Mouse (Mus musculus) left cerebral cortex, adult 2 months (tissue): ENCODE data around the gene Als2cr12. TPM values are rescaled to one million over a fixed set of nuclear protein-coding genes. Genes with fewer than 3 reads are reported as not detected.
"Not testable (repeated sequence)": the region's sequence is repeated elsewhere in the genome, so short reads cannot be mapped to it uniquely, and the experiment has no call there.

Experiments
- DNase-seq, 2 experiments: peaks; one replicate each; pipeline ENCODE4 v3.0.0; 2021 to 2022; ENCODE audit warnings: low spot score in 2 of 2, mixed read lengths in 1 of 2; ENCODE audit errors: extremely low spot score in 1 of 2
- H3K27ac ChIP-seq: fragments of 200-600 bp; 2 replicates; pipeline ENCODE4 v1.8.1; 2022
- H3K4me3 ChIP-seq: fragments of 200-600 bp; 2 replicates; pipeline ENCODE4 v1.8.1; 2022
- CTCF ChIP-seq: fragments of 200-600 bp; IDR thresholded peaks from 2 replicates; pipeline ENCODE4 v1.8.1; 2022; ENCODE audit warnings: antibody characterized with exemption, mild to moderate bottlenecking, moderate library complexity
- intact Hi-C: fragments of 180-260 bp; cut with DNase I; formaldehyde crosslinking; loops from one replicate; pipeline ENCODE4 v1.15.1; 2025
- total RNA-seq, 2 experiments: library from RNA; stranded (reverse); gene quantifications; 2 replicates each; pipeline ENCODE4 v1.2.3; 2021

Als2cr12 gene
- total RNA-seq, 2 experiments from 2014 or later = not detected

DNA sequence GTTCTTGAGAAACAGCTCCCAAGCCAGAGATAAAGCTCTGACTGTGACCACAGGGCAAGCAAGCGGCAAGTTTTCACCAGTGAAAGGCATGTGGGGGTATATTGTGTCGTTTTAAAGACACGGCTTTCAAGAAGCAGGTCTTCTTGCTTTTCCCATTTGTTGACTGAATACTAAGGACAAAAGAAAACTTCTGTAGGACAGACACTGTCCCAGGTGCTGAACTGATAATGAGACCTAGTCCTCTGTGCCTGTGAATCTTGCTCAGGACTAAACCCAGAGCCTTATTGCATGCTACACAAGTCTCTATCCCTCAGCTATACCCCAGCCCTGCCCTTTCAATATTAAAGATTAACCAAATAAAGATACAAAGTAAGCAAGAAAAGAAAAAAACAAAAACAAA, 79.6 kb downstream of the Als2cr12 start:
- intact Hi-C loops = no loop called here
- DNase-seq = no peak
- Histone ChIP-seq H3K4me3 (no peak overlapping the region), H3K27ac (no peak overlapping the region)
- no peak for TF ChIP-seq CTCF

DNA sequence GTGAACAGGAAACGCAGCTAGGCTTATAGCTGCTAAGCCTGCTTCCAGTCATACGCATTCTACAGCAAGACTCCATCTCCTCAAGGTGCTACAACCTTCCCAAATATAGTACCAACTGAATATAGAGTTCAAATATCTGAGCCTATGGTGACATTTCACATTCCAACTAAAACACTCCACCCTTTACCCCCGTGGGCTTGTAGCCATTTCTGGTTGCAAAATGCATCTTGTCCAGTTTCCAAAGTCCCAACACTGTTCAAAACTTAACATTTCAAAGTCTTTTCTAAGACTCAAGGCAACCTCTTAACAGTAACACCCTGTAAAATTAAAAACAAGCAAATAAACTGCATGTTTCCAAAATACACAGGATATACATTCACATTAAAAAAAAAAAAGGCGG, 80.6 kb downstream of the Als2cr12 start:
- DNase-seq = no peak
- Histone ChIP-seq H3K4me3 (no peak overlapping the region), H3K27ac (peak overlapping the region; percentile 44; the same call in 1 of the 2 replicates)
- no peak for TF ChIP-seq CTCF
- intact Hi-C loops = no loop called here

DNA sequence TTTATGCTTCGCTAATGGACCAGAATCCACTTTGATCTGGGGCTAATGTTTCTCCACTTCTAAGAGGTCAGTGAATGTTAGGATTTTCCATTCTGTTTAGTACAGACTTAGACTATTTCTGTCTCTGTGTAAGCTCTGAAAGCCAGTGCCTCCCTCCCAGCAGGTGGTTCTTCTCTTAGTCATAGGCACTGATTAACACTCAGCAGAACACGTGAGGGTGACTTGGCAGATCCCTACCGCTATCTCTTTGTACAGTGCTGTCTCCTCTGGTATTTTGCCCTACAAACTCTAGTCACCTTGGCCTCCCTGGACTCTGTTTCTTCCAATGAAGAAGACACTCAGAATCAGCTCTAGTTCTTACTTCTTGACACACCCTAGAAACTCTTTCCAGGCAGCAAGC, 81.4 kb downstream of the Als2cr12 start:
- no peak for TF ChIP-seq CTCF
- intact Hi-C loops = no loop called here
- DNase-seq = peak; percentile 30 to 33
- H3K27ac ChIP-seq = peak overlapping the region; percentile 44
- no peak overlapping the region for H3K4me3 ChIP-seq

DNA sequence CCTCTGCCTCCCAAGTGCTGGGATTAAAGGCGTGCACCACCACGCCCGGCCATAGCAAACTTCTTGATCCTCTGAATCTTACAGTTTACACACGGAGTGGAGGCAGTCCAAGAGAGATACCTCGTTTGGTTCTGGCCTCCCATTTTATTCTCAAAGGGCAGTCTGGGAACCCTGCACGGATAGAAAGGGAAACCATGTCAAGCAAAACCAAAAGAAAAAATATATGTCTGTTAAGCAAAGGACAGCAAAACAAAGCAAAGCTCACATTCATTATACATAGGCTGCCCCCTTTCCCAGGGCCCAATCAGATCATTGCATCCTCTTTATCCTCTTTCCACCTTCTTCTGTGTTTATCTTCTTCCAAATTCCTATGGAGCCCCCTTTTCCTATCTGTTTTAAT, 82.0 kb downstream of the Als2cr12 start:
- Histone ChIP-seq H3K4me3 (no peak overlapping the region), H3K27ac (peak overlapping the region; percentile 0; the same call in 1 of the 2 replicates)
- TF ChIP-seq CTCF = no peak
- DNase-seq = peak; percentile 31 to 42
- intact Hi-C loops = no loop called here

DNA sequence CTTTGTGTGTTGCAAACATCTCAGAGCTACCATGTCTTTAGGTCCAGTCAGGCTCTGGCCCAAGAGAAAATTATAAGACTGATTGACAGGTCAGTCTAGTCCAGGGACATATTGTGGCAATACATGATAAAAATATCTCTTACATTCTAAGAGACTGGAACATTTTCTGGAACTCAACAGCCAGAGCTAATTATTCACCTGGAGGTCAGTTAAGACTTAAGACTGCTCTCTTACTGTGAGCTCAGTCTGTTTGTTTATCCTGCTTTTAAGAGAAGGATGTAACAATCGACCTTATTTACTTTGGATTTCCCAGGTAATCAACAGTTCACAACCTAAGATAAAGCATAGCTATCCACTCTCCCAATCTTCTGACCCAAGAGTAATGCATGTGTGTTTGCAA, 85.2 kb downstream of the Als2cr12 start:
- Histone ChIP-seq H3K27ac (no peak overlapping the region), H3K4me3 (no peak overlapping the region)
- DNase-seq = no peak
- intact Hi-C loops = no loop called here
- no peak for TF ChIP-seq CTCF

DNA sequence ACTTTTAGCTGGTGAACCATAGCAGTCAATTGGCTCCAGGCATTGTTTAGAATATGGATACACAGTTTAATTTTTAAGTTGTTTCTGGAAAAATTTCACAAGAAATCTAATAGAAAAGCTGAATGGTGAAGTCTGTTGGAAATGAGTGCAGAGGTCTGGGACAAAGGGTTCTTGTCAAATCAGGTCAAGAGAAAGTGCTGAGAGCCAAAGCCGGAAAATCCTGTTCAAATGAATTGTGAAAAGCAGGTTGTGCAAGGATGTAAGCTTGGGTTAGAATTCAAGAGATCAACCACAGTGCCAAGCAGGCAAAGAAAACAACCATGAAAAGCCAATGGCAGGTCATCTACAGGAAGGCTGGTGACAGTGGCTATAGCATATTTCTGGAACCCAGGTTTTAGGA, 85.6 kb downstream of the Als2cr12 start:
- Histone ChIP-seq H3K27ac (no peak overlapping the region), H3K4me3 (no peak overlapping the region)
- no peak for TF ChIP-seq CTCF
- DNase-seq = no peak
- intact Hi-C loops = no loop called here

DNA sequence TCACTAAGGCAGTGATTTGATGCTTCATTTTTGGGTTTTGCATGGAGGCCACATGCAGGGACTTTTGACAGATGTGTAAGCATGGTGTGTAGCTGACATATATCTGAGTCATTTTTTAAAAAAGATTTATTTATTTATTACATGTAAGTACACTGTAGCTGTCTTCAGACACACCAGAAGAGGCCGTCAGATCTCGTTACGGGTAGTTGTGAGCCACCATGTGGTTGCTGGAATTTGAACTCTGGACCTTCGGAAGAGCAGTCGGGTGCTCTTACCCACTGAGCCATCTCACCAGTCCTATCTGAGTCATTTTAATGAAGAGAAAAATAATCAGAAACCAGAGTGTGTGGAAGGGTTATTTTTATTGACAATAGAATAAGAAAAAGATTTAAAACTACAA, 86.2 kb downstream of the Als2cr12 start:
- intact Hi-C loops = not testable (repeated sequence)

DNA sequence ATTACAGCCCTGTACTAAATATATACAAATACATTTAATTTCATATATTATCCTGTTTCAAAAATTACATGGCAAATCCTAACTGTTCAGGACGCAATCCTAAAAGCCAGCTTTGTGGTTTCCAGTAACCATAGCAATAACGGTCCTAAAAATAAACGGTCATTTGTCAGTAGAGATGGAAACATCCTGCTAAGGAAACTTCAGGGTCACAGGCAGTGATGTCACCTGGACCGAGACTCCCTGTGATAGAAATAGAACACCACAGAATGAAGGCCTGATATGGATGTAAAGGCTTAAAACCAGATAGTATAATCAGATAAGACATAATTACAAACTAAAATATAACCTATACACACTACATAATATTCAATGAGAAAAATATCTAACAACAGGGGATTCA, 92.1 kb downstream of the Als2cr12 start:
- TF ChIP-seq CTCF = no peak
- no peak overlapping the region for H3K27ac ChIP-seq
- no peak for DNase-seq
- intact Hi-C loops = no loop called here
- no peak overlapping the region for H3K4me3 ChIP-seq

More for the DNA sequence above, 86.2 kb downstream of the Als2cr12 start:
- not testable (repeated sequence) for H3K27ac ChIP-seq, DNase-seq, H3K4me3 ChIP-seq

DNA sequence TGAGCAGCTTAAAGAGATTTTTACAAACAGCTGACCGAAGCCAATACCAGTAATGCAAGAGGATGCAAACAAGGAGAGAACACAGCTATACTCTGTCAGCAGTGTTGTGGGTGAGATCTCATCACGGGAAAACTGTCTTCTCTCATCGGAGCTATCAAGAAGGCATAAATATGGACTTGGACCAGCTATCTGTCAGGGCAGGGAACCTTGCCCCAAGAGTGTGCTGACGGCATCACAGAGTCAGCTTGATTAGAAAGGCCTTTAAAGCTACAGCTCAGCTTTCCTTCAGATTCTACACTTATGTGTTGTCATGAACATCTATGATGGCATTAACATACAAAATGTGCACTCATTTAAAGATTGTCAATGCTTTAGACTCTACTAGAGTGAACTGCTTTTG, 93.1 kb downstream of the Als2cr12 start:
- H3K4me3 ChIP-seq = no peak overlapping the region
- intact Hi-C loops = no loop called here
- no peak for DNase-seq
- TF ChIP-seq CTCF = no peak
- no peak overlapping the region for H3K27ac ChIP-seq

Other genes starting within 250 kb of the Als2cr12 start
- gene Orc2, start 190.9 kb downstream of the Als2cr12 start, total RNA-seq = 10 to 100 TPM; 29.1 to 30.2 TPM
- gene Fam126b, start 109.7 kb downstream of the Als2cr12 start, total RNA-seq = 100 to 1,000 TPM; 133 to 146 TPM
- gene Ndufb3, start 109.6 kb downstream of the Als2cr12 start, total RNA-seq = 100 to 1,000 TPM; 109 to 114 TPM
- 10 to 100 TPM; 25.1 to 30.1 TPM for gene Cflar, start 15.5 kb upstream of the Als2cr12 start, total RNA-seq
- gene Casp8, start 99.4 kb upstream of the Als2cr12 start, total RNA-seq = 1 to 10 TPM; 1.8 to 2.9 TPM